18 mouse cellular contexts compared by ENCODE assay signal in the genomic region with DNA sequence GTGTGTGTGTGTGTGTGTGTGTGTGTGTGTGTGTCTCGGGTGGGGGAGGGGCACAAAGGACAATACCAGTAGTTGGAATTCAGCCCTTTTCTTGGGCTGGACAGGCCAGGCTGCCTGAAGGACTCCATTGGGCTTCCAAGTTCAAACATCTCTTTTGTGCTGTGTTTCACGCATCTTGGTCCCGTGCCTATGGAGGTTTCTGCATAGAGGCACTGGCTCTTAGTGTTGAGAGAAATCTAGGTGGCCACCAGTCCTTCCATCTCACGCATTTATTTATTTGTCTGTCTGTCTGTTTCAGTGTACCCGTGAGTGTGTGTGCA. TPM values are rescaled to one million over a fixed set of nuclear protein-coding genes. Genes with fewer than 3 reads are reported as not detected.
DNase-seq lines count a peak whose midpoint lies in the region; ATAC-seq lines count a peak whose summit lies in the region.
"Had no signal": no experiment of that assay in that cellular context is flagged by ENCODE, and none has a peak within 500 bp of the region (broad histone marks: within the 10 kb centered on the region; RNA-seq: fewer than 3 reads in every experiment).

No protein-coding gene starts in this region.

- no peak for ATAC-seq in neural tube, embryonic 11.5 days (ENCODE audit: insufficient read depth, low FRiP score, low TSS enrichment)
- no peak for ATAC-seq in forebrain, embryonic 15.5 days (replicated peaks)
- no peak; the same call in none of the 2 replicates for ATAC-seq in neural tube, embryonic 13.5 days (ENCODE audit: low read depth)
- ATAC-seq: intestine, postnatal 0 days had no signal

- H3K9ac ChIP-seq in neural tube, embryonic 11.5 days (ENCODE audit: low read length): no peak overlapping the region
- no peak overlapping the region for H3K9ac ChIP-seq in forebrain, embryonic 15.5 days (replicated peaks)
- H3K9ac ChIP-seq in neural tube, embryonic 13.5 days: no peak overlapping the region
- H3K9ac ChIP-seq: lung, embryonic 15.5 days had no signal

- H3K4me2 ChIP-seq in neural tube, embryonic 11.5 days (ENCODE audit: low read depth): no peak overlapping the region
- H3K4me2 ChIP-seq in forebrain, embryonic 15.5 days (replicated peaks): no peak overlapping the region
- no peak overlapping the region; the same call in 1 of the 2 replicates for H3K4me2 ChIP-seq in neural tube, embryonic 13.5 days
- H3K4me2 ChIP-seq: lung, embryonic 15.5 days had no signal

- no peaks in the 10 kb centered on the region for H3K27me3 ChIP-seq in neural tube, embryonic 11.5 days (ENCODE audit: control insufficient read depth, insufficient read depth, low read length)
- H3K27me3 ChIP-seq in forebrain, embryonic 15.5 days: no peaks in the 10 kb centered on the region
- H3K27me3 ChIP-seq in limb, embryonic 10.5 days (ENCODE audit: low read depth, poor library complexity, severe bottlenecking): peaks cover 12% of the 10 kb centered on the region
- H3K27me3 ChIP-seq in neural tube, embryonic 13.5 days: 0 out of 2 replicates have a peak, but pooled peaks cover 6% of the 10 kb centered on the region
- H3K27me3 ChIP-seq: lung, embryonic 15.5 days had no signal

- peaks cover 15% of the 10 kb centered on the region for H3K4me1 ChIP-seq in neural tube, embryonic 11.5 days (ENCODE audit: control insufficient read depth, insufficient read depth, low read length)
- peaks cover 16% of the 10 kb centered on the region for H3K4me1 ChIP-seq in forebrain, embryonic 15.5 days
- peaks cover 32% of the 10 kb centered on the region for H3K4me1 ChIP-seq in limb, embryonic 10.5 days
- peaks cover 33% of the 10 kb centered on the region for H3K4me1 ChIP-seq in neural tube, embryonic 13.5 days (replicated peaks)

- H3K9me3 ChIP-seq in neural tube, embryonic 11.5 days (ENCODE audit: control insufficient read depth, low read length): no peaks in the 10 kb centered on the region
- H3K9me3 ChIP-seq in forebrain, embryonic 15.5 days: no peaks in the 10 kb centered on the region
- no peaks in the 10 kb centered on the region for H3K9me3 ChIP-seq in limb, embryonic 10.5 days (replicated peaks)
- no peaks in the 10 kb centered on the region for H3K9me3 ChIP-seq in neural tube, embryonic 13.5 days
- H3K9me3 ChIP-seq: G1E; lung, embryonic 15.5 days had no signal

- no peaks in the 10 kb centered on the region for H3K36me3 ChIP-seq in neural tube, embryonic 11.5 days (ENCODE audit: control insufficient read depth, insufficient read depth, low read length)
- no peaks in the 10 kb centered on the region for H3K36me3 ChIP-seq in forebrain, embryonic 15.5 days
- no peaks in the 10 kb centered on the region for H3K36me3 ChIP-seq in limb, embryonic 10.5 days
- H3K36me3 ChIP-seq in neural tube, embryonic 13.5 days: no peaks in the 10 kb centered on the region
- H3K36me3 ChIP-seq: G1E; lung, embryonic 15.5 days had no signal

- H3K27ac ChIP-seq in neural tube, embryonic 11.5 days (ENCODE audit: low read depth, low read length): 0 out of 2 replicates have a peak overlapping the region, but pooled peaks have one; percentile 34
- peak overlapping the region; percentile 36 for H3K27ac ChIP-seq in forebrain, embryonic 15.5 days (replicated peaks)
- peak overlapping the region; percentile 16; the same call in 1 of the 2 replicates for H3K27ac ChIP-seq in limb, embryonic 10.5 days
- peak overlapping the region; percentile 82 for H3K27ac ChIP-seq in neural tube, embryonic 13.5 days (replicated peaks)
- H3K27ac ChIP-seq: lung, embryonic 15.5 days had no signal

- 68% methylated on average over 4 of the region's 5 CpGs for WGBS in neural tube, embryonic 11.5 days
- 33% methylated on average over 5 of the region's 5 CpGs for WGBS in forebrain, embryonic 15.5 days
- WGBS in limb, embryonic 10.5 days: 77% methylated on average over 5 of the region's 5 CpGs
- 33% methylated on average over 5 of the region's 5 CpGs for WGBS in neural tube, embryonic 13.5 days

- H3K4me3 ChIP-seq in neural tube, embryonic 11.5 days (ENCODE audit: low read depth, low read length): no peak overlapping the region
- no peak overlapping the region for H3K4me3 ChIP-seq in forebrain, embryonic 15.5 days
- no peak overlapping the region for H3K4me3 ChIP-seq in limb, embryonic 10.5 days
- H3K4me3 ChIP-seq in neural tube, embryonic 13.5 days: no peak overlapping the region
- H3K4me3 ChIP-seq: left cerebral cortex, adult 2 months; lung, embryonic 15.5 days; megakaryocyte, embryonic 14.5 days had no signal

- no peak for DNase-seq in neural tube, embryonic 11.5 days (ENCODE audit: low spot score)
- DNase-seq in neural tube, embryonic 10.5 days (ENCODE audit: extremely low spot score, low spot score): no peak
- DNase-seq in limb, embryonic 10.5 days (ENCODE audit: low spot score): no peak
- no peak for DNase-seq in layer of hippocampus, adult 9-11 months
- no peak for DNase-seq in heart, postnatal 4 days
- DNase-seq in ovary, postnatal 10 days (ENCODE audit: low spot score): no peak
- DNase-seq: cerebellum, postnatal 36 days; heart, postnatal 14 days; kidney, postnatal 14 days; liver; thymus, postnatal 14 days had no signal

RNA-seq across cellular contexts. Expression of a gene that starts 18.0 kb away (rescaled TPM):
- 6.9 and 7.5 TPM in 2 replicates for polyA plus RNA-seq in neural tube, embryonic 11.5 days (2014; fragmentation: Nextera tagmentation; extraction: Ambion mirVana)
- 3.4 and 3.7 TPM in 2 replicates for polyA plus RNA-seq in forebrain, embryonic 15.5 days (2015; fragmentation: Nextera tagmentation; extraction: Ambion mirVana)
- polyA plus RNA-seq in limb, embryonic 10.5 days (2016; fragmentation: Nextera tagmentation; extraction: Ambion mirVana): 2.3 and 3.7 TPM in 2 replicates
- polyA plus RNA-seq in neural tube, embryonic 13.5 days (2015; fragmentation: Nextera tagmentation; extraction: Ambion mirVana): 8.6 and 8.8 TPM in 2 replicates
- total RNA-seq in heart, postnatal 4 days (2021): 1 to 10 TPM; 3.3 to 3.7 TPM

RNA-seq across cellular contexts. Expression of a gene that starts 23.3 kb away (rescaled TPM):
- polyA plus RNA-seq in neural tube, embryonic 11.5 days (2014; fragmentation: Nextera tagmentation; extraction: Ambion mirVana): 6.5 and 7.4 TPM in 2 replicates
- polyA plus RNA-seq in forebrain, embryonic 15.5 days (2015; fragmentation: Nextera tagmentation; extraction: Ambion mirVana): 0.57 and 1.0 TPM in 2 replicates
- polyA plus RNA-seq in limb, embryonic 10.5 days (2016; fragmentation: Nextera tagmentation; extraction: Ambion mirVana): 1.5 and 1.8 TPM in 2 replicates
- 1.9 and 2.6 TPM in 2 replicates for polyA plus RNA-seq in neural tube, embryonic 13.5 days (2015; fragmentation: Nextera tagmentation; extraction: Ambion mirVana)
- 10 to 100 TPM; 55.2 to 56.7 TPM for total RNA-seq in heart, postnatal 4 days (2021)
- polyA plus RNA-seq: G1E had no signal

RNA-seq across cellular contexts. Expression of a gene that starts 52.0 kb away (rescaled TPM):
- 7.2 and 7.6 TPM in 2 replicates for polyA plus RNA-seq in neural tube, embryonic 11.5 days (2014; fragmentation: Nextera tagmentation; extraction: Ambion mirVana)
- polyA plus RNA-seq in forebrain, embryonic 15.5 days (2015; fragmentation: Nextera tagmentation; extraction: Ambion mirVana): 5.4 and 6.0 TPM in 2 replicates
- polyA plus RNA-seq in limb, embryonic 10.5 days (2016; fragmentation: Nextera tagmentation; extraction: Ambion mirVana): 6.4 and 7.3 TPM in 2 replicates
- 2.5 and 3.3 TPM in 2 replicates for polyA plus RNA-seq in neural tube, embryonic 13.5 days (2015; fragmentation: Nextera tagmentation; extraction: Ambion mirVana)
- total RNA-seq in heart, postnatal 4 days (2021): 1 to 10 TPM; 5.8 to 9.7 TPM

Comparison
In these comparisons a context has a peak if more than half of its experiments do, and no peak if none do; other contexts are left out.
1. H3K27ac ChIP-seq: peak in every context shown above with its lines; median percentile 82 in neural tube, embryonic 13.5 days; 36 in forebrain, embryonic 15.5 days; 34 in neural tube, embryonic 11.5 days; 16 in limb, embryonic 10.5 days.